In the genomic region with DNA sequence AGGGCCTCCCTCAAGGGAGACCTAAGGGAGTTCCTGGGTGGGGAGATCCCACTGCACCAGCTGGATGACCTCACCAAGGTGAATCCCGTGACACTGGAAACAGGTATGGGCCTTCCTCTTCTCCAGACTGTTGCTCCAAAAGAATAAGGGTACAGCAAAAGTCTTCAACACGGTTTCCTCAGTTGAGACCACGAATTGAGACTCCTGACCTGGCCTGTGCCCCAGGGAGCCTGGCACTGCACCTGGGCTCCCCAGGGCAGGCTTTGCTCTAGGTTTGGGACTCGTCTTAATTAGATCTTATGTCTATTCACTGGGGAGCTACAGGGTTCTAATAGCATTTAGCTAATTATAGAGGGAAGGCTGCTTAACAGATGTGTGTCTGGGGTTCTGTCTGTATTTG, we compare ENCODE assay signal across 27 mouse cellular contexts. TPM values are rescaled to one million over a fixed set of nuclear protein-coding genes. Genes with fewer than 3 reads are reported as not detected.
DNase-seq lines count a peak whose midpoint lies in the region; ATAC-seq and TF ChIP-seq lines count a peak whose summit lies in the region.
"Had no signal": no experiment of that assay in that cellular context is flagged by ENCODE, and none has a peak within 500 bp of the region (broad histone marks: within the 10 kb centered on the region; RNA-seq: fewer than 3 reads in every experiment).

No protein-coding gene starts in this region.

- no peaks in the 10 kb centered on the region for H3K27me3 ChIP-seq in kidney, postnatal 0 days (ENCODE audit: insufficient read depth, low read length)
- no peaks in the 10 kb centered on the region for H3K27me3 ChIP-seq in embryonic facial prominence, embryonic 15.5 days
- H3K27me3 ChIP-seq: hindbrain, embryonic 13.5 days; intestine, embryonic 15.5 days had no signal

- no peak overlapping the region for H3K9ac ChIP-seq in kidney, postnatal 0 days (ENCODE audit: low read depth, low read length)
- no peak overlapping the region for H3K9ac ChIP-seq in embryonic facial prominence, embryonic 15.5 days
- H3K9ac ChIP-seq: forebrain, postnatal 0 days; hindbrain, embryonic 13.5 days; intestine, embryonic 15.5 days had no signal

- H3K36me3 ChIP-seq in kidney, postnatal 0 days (ENCODE audit: insufficient read depth, low read length) = peaks cover 8% of the 10 kb centered on the region; the same call in 1 of the 2 replicates
- peaks cover 46% of the 10 kb centered on the region for H3K36me3 ChIP-seq in embryonic facial prominence, embryonic 15.5 days

- H3K4me2 ChIP-seq in kidney, postnatal 0 days (ENCODE audit: low read length) = no peak overlapping the region
- H3K4me2 ChIP-seq in embryonic facial prominence, embryonic 15.5 days (replicated peaks) = no peak overlapping the region
- H3K4me2 ChIP-seq: heart, embryonic 11.5 days; hindbrain, embryonic 13.5 days; intestine, embryonic 15.5 days had no signal

- no peak for ATAC-seq in kidney, postnatal 0 days (replicated peaks; ENCODE audit: low FRiP score, low read depth)
- ATAC-seq in embryonic facial prominence, embryonic 15.5 days (ENCODE audit: insufficient number of reproducible peaks, low FRiP score, low TSS enrichment, low read depth) = peak; percentile 30; the same call in 1 of the 2 replicates
- ATAC-seq: activated CD4-positive, CD25-positive, alpha-beta regulatory T cell, adult 4 months; CD4-positive, CD25-positive, alpha-beta regulatory T cell, adult 4 months; forebrain, embryonic 14.5 days; forebrain, postnatal 0 days; hindbrain, embryonic 16.5 days; intestine, embryonic 15.5 days had no signal

- H3K4me1 ChIP-seq in kidney, postnatal 0 days (replicated peaks; ENCODE audit: insufficient read depth, low read length) = no peaks in the 10 kb centered on the region; the same call in 1 of the 2 replicates
- peaks cover 10% of the 10 kb centered on the region for H3K4me1 ChIP-seq in embryonic facial prominence, embryonic 15.5 days

- peak overlapping the region; percentile 9 for H3K27ac ChIP-seq in kidney, postnatal 0 days
- no peak overlapping the region for H3K27ac ChIP-seq in embryonic facial prominence, embryonic 15.5 days (replicated peaks)
- H3K27ac ChIP-seq: gastrocnemius, adult 2 months; heart, adult 2 months; hindbrain, embryonic 10.5 days; hindbrain, embryonic 13.5 days; intestine, embryonic 15.5 days had no signal

- no peaks in the 10 kb centered on the region for H3K9me3 ChIP-seq in kidney, postnatal 0 days (replicated peaks; ENCODE audit: low read length)
- no peaks in the 10 kb centered on the region for H3K9me3 ChIP-seq in embryonic facial prominence, embryonic 15.5 days (replicated peaks)
- H3K9me3 ChIP-seq: hindbrain, embryonic 10.5 days; hindbrain, embryonic 13.5 days; intestine, embryonic 15.5 days had no signal

- no peak for TF ChIP-seq CTCF in kidney, postnatal 0 days (IDR thresholded peaks at IDR 0.05; ENCODE audit: low read depth)

- no peak overlapping the region for H3K4me3 ChIP-seq in kidney, postnatal 0 days (replicated peaks; ENCODE audit: low read depth, low read length)
- H3K4me3 ChIP-seq in embryonic facial prominence, embryonic 15.5 days (replicated peaks) = no peak overlapping the region
- H3K4me3 ChIP-seq: erythroblast, embryonic 14.5 days; gastrocnemius, adult 2 months; heart, adult 2 months; hindbrain, embryonic 10.5 days; hindbrain, embryonic 13.5 days; intestine, embryonic 15.5 days had no signal

- peak; percentile 82 for DNase-seq in heart, adult 11 months
- no peak for DNase-seq in heart, adult 18-20 months
- DNase-seq in kidney, postnatal 0 days (ENCODE audit: low spot score) = no peak
- no peak for DNase-seq in kidney, postnatal 10 days
- DNase-seq in MN1 (ENCODE audit: low spot score) = peak; percentile 20
- DNase-seq: adrenal gland, adult 8-10 months; adrenal gland, postnatal 25 days; cerebellum, adult 11-12 months; cerebellum, adult 8-10 months; cerebellum, postnatal 10 days; cerebellum, postnatal 36 days; embryo, embryonic 11 days; forebrain, postnatal 0 days; gastrocnemius, adult 2 months; gastrocnemius, postnatal 14 days; heart, adult 2 months; heart, postnatal 36 days had no signal

- 91% methylated on average over 4 of the region's 4 CpGs for WGBS in kidney, postnatal 0 days
- 65% methylated on average over 4 of the region's 4 CpGs for WGBS in embryonic facial prominence, embryonic 15.5 days

RNA-seq across cellular contexts. Expression of gene Pigw, which starts 5.2 kb away (rescaled TPM):
- 1 to 10 TPM; 6.4 to 7.3 TPM for total RNA-seq in heart, adult 18-20 months (2021)
- polyA plus RNA-seq in kidney, postnatal 0 days (2015; fragmentation: Nextera tagmentation; extraction: Ambion mirVana) = 2.7 and 2.9 TPM in 2 replicates
- polyA plus RNA-seq in embryonic facial prominence, embryonic 15.5 days (2015; fragmentation: Nextera tagmentation; extraction: Ambion mirVana) = 1.9 and 2.4 TPM in 2 replicates

RNA-seq across cellular contexts. Expression of gene Myo19, which starts 5.3 kb away (rescaled TPM):
- 1 to 10 TPM; 3.2 to 5.2 TPM for total RNA-seq in heart, adult 18-20 months (2021)
- 12.6 and 13.2 TPM in 2 replicates for polyA plus RNA-seq in kidney, postnatal 0 days (2015; fragmentation: Nextera tagmentation; extraction: Ambion mirVana)
- 11.5 and 14.2 TPM in 2 replicates for polyA plus RNA-seq in embryonic facial prominence, embryonic 15.5 days (2015; fragmentation: Nextera tagmentation; extraction: Ambion mirVana)

RNA-seq across cellular contexts. Expression of gene Ggnbp2, which starts 14.6 kb away (rescaled TPM):
- total RNA-seq in heart, adult 18-20 months (2021) = 10 to 100 TPM; 53.9 to 57.9 TPM
- polyA plus RNA-seq in kidney, postnatal 0 days (2015; fragmentation: Nextera tagmentation; extraction: Ambion mirVana) = 56.4 and 57.5 TPM in 2 replicates
- polyA plus RNA-seq in embryonic facial prominence, embryonic 15.5 days (2015; fragmentation: Nextera tagmentation; extraction: Ambion mirVana) = 68.6 and 72.0 TPM in 2 replicates

RNA-seq across cellular contexts. Expression of gene Znhit3, which starts 30.9 kb away (rescaled TPM):
- 10 to 100 TPM; 11.5 to 12.9 TPM for total RNA-seq in heart, adult 18-20 months (2021)
- polyA plus RNA-seq in kidney, postnatal 0 days (2015; fragmentation: Nextera tagmentation; extraction: Ambion mirVana) = 45.2 and 47.5 TPM in 2 replicates
- 49.9 and 58.1 TPM in 2 replicates for polyA plus RNA-seq in embryonic facial prominence, embryonic 15.5 days (2015; fragmentation: Nextera tagmentation; extraction: Ambion mirVana)

RNA-seq across cellular contexts. Expression of gene Dhrs11, which starts 56.4 kb away (rescaled TPM):
- 10 to 100 TPM; 97.1 to 99.1 TPM for total RNA-seq in heart, adult 18-20 months (2021)
- polyA plus RNA-seq in kidney, postnatal 0 days (2015; fragmentation: Nextera tagmentation; extraction: Ambion mirVana) = 13.8 and 16.1 TPM in 2 replicates
- polyA plus RNA-seq in embryonic facial prominence, embryonic 15.5 days (2015; fragmentation: Nextera tagmentation; extraction: Ambion mirVana) = 13.7 and 14.2 TPM in 2 replicates

Comparison
In these comparisons a context has a peak if more than half of its experiments do, and no peak if none do; other contexts are left out.
1. DNase-seq: peak in heart, adult 11 months (single experiment) and MN1 (single experiment); none in heart, adult 18-20 months (0 of 2), kidney, postnatal 0 days (single experiment) and kidney, postnatal 10 days (single experiment).